Mouse (Mus musculus) heart, embryonic 16.5 days (tissue): ENCODE measurements around the gene Cfi. TPM values are rescaled to one million over a fixed set of nuclear protein-coding genes. Genes with fewer than 3 reads are reported as not detected.

ENCODE experiments used
- ATAC-seq: fragments of 200-750 bp; cut with Nextera tagmentation; replicated peaks from 2 replicates; pipeline ENCODE4 v1.8.0; 2017; ENCODE audit warnings: moderate number of reproducible peaks; ENCODE audit not compliant: insufficient read depth, low FRiP score; ENCODE audit errors: extremely low read depth
- H3K27ac ChIP-seq: fragments of 300-500 bp; sonication (generic); 2 replicates; pipeline ENCODE4 v1.5.1; 2014; ENCODE audit warnings: mild to moderate bottlenecking, low read length, control low read depth, moderate library complexity
- H3K27me3 ChIP-seq: fragments of 300-500 bp; sonication (generic); 2 replicates; pipeline ENCODE4 v1.6.1; 2014; ENCODE audit warnings: low read length, mixed read lengths; ENCODE audit not compliant: control insufficient read depth, insufficient read depth
- H3K36me3 ChIP-seq: fragments of 300-500 bp; sonication (generic); 2 replicates; pipeline ENCODE4 v1.6.1; 2014; ENCODE audit not compliant: control insufficient read depth, insufficient read depth
- H3K4me1 ChIP-seq: fragments of 300-500 bp; sonication (generic); 2 replicates; pipeline ENCODE4 v1.6.1; 2014; ENCODE audit warnings: low read length, mixed read lengths; ENCODE audit not compliant: control insufficient read depth, insufficient read depth
- H3K4me2 ChIP-seq: fragments of 300-500 bp; sonication (generic); 2 replicates; pipeline ENCODE4 v1.6.1; 2014; ENCODE audit warnings: low read depth, mild to moderate bottlenecking, control low read depth, low read length
- H3K4me3 ChIP-seq: fragments of 300-500 bp; sonication (generic); 2 replicates; pipeline ENCODE4 v1.5.1; 2014; ENCODE audit warnings: mild to moderate bottlenecking, control low read depth, low read length
- H3K9ac ChIP-seq: fragments of 300-500 bp; sonication (generic); 2 replicates; pipeline ENCODE4 v1.6.1; 2014; ENCODE audit warnings: low read length, control low read depth
- H3K9me3 ChIP-seq: fragments of 300-500 bp; sonication (generic); replicated peaks from 2 replicates; pipeline ENCODE4 v1.6.1; 2016; ENCODE audit warnings: low read length; ENCODE audit not compliant: control insufficient read depth
- WGBS: fragments of 180-500 bp; shearing (Covaris S2); extraction: QIAGEN DNeasy Blood & Tissue Kit; methylation state at CpG from one replicate; pipeline ENCODE4 v1.1.7; 2014; 5-methylcytosine and 5-hydroxymethylcytosine counted together
- polyA plus RNA-seq: library from polyadenylated mRNA; unstranded; fragments of >200 nt; fragmentation: Nextera tagmentation; extraction: Ambion mirVana; gene quantifications from 2 replicates; pipeline ENCODE4 v1.2.1, GENCODE M21; 2015

Gene Cfi
- polyA plus RNA-seq, 1 experiment from 2014 or later: 2.5 TPM

DNA sequence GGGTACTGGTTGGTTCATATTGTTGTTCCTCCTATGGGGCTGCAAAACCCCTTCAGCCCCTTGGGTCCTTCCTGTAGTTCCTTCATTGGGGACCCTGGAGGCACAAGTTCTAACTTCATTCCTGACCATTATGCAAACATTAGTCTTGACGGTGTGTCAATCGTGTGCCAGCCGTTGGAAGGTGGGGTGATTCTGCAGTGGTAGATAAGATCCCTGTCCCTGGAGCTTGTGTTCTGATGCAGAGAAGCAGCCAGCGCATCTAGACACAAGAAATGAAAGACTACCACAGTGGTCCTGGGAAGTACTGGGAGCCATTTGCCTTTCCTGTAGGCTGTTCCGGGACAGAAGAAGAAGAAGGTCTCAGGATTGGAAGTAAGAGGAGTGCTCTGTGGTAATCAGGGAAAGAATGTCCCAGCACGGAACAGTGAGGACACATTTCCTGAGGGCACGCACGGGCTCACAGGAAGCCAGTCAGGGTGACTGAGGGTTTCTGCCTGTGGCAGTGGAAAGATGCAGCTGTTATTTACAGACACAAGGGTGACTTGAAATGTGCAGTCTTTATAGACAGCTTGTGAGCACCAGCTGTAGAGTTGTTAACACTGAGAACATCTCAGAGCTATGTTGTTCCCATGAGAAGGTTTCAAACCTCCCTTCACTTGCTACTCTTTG, 45.4 kb downstream of the Cfi start:
- WGBS: 54% methylated on average over 8 of the region's 8 CpGs
- Histone ChIP-seq H3K9ac (no peak overlapping the region), H3K27ac (no peak overlapping the region)

DNA sequence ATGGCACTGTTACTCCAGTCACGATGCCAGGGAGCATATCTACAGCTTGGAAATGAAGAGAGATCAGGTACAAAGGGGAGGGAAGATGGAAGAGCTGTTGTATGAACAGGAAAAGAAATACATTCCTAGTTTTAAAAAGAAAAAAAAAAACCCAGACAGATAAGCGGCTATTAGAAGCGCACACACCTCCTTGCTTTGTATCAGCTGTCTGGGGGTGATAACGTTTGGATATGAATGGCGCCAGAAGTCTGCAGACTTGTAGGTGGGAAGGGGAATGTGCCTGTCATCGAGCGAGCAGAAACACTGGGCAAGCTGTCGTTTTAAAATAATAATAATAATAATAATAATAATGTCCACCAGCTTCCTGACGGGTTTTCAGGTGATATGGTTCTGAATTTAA, 49.9 kb downstream of the Cfi start:
- no peak overlapping the region for H3K4me3 ChIP-seq
- H3K27ac ChIP-seq: no peak overlapping the region
- H3K27me3 ChIP-seq: no peaks in the 10 kb centered on the region
- H3K4me2 ChIP-seq: no peak overlapping the region
- no peak for ATAC-seq
- H3K4me1 ChIP-seq: peaks cover 4% of the 10 kb centered on the region
- H3K9me3 ChIP-seq: no peaks in the 10 kb centered on the region
- H3K9ac ChIP-seq: no peak overlapping the region
- WGBS: 38% methylated on average over 9 of the region's 9 CpGs
- H3K36me3 ChIP-seq: 0 out of 2 replicates have a peak, but pooled peaks cover 2% of the 10 kb centered on the region

More for the DNA sequence above, 45.4 kb downstream of the Cfi start:
- no peak for ATAC-seq
- no peaks in the 10 kb centered on the region for H3K9me3 ChIP-seq
- no peaks in the 10 kb centered on the region for H3K27me3 ChIP-seq
- no peaks in the 10 kb centered on the region for H3K36me3 ChIP-seq
- H3K4me3 ChIP-seq: no peak overlapping the region
- peaks cover 13% of the 10 kb centered on the region for H3K4me1 ChIP-seq
- H3K4me2 ChIP-seq: no peak overlapping the region

DNA sequence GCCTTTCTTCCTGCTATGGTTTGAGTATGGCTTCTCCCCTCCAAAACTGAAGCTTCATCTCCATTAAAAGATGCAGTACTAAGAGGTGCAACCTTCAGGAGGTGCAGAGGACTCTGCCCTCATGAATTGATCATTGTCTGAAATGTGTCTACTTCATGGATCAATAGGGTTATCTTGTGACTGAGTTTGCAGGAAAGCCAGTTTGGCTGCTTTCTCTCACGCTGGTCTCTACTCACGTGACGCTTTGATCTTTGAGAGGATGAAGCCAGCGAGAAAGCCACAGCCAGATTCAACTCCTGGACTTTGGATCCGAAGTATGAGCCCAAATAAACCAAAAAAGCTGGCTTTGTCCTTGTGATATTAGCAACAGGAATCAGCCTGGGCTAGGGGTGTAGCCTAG, 50.7 kb downstream of the Cfi start:
- H3K36me3 ChIP-seq: peaks cover 7% of the 10 kb centered on the region; the same call in 1 of the 2 replicates
- ATAC-seq: no peak
- H3K4me3 ChIP-seq: no peak overlapping the region
- no peak overlapping the region for H3K27ac ChIP-seq
- no peak overlapping the region for H3K4me2 ChIP-seq
- WGBS: 73% methylated on average over 5 of the region's 5 CpGs
- no peak overlapping the region for H3K9ac ChIP-seq
- H3K4me1 ChIP-seq: peaks cover 4% of the 10 kb centered on the region
- H3K9me3 ChIP-seq: no peaks in the 10 kb centered on the region
- H3K27me3 ChIP-seq: no peaks in the 10 kb centered on the region

DNA sequence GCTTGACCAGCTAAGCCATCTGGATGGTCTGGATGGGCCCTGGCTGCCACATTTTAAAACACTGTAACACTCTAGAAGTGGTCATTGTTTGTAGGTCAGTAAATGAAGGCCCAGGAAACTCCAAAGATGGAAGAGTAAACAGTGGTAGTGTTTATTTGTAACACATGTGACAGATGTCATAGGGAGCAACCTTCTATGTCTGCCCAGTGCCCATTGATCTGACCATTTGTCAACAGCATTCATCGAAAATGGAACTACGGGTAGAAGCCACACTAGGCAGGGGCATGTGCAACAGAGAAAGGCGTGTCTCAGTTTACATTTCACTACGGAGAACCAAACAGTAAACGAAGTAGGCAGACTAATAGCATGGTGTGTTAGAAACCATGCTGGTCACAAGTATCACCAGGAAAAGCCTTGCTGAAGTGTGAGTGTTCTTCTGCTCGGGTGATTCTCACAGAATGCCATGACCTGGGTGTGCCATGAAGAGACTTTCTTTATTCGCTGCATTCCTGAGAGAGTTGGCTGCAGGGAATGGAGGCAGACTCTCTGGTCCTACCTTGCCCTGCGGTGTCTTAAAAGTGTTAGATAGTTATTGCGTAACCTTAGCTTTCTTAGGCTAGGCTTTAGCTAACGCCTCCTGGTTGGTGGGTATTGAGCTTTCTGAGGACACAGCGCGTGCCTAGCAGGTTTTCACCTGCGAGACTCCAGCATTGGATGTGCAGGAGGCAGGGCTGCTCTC, 52.3 kb downstream of the Cfi start:
- H3K9me3 ChIP-seq: no peaks in the 10 kb centered on the region
- H3K4me2 ChIP-seq: no peak overlapping the region
- no peak for ATAC-seq
- no peaks in the 10 kb centered on the region for H3K27me3 ChIP-seq
- peaks cover 4% of the 10 kb centered on the region for H3K4me1 ChIP-seq
- 82% methylated on average over 13 of the region's 13 CpGs for WGBS
- H3K27ac ChIP-seq: no peak overlapping the region
- H3K36me3 ChIP-seq: peaks cover 11% of the 10 kb centered on the region
- H3K4me3 ChIP-seq: no peak overlapping the region
- no peak overlapping the region for H3K9ac ChIP-seq

DNA sequence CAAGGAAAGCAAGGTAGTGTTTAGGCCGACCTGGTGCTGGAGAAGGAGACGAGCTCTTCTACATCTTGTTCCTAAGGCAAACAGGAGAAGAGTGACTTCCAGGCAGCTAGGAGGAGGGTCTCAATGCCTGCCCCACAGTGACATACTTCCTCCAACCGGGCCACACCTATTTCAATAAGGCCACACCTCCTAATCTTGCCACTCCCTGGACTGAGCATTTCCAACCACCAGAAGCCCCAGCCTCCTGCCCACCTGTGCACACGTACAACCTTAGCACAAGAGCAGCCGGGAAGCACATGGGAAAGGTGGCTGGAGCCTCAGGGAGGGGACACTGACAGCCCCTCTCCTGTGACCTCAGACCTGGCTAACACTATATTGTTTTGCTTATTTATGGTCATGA, 56.3 kb downstream of the Cfi start:
- Histone ChIP-seq H3K9ac (no peak overlapping the region), H3K36me3 (peaks cover 15% of the 10 kb centered on the region), H3K4me1 (no peaks in the 10 kb centered on the region), H3K4me3 (no peak overlapping the region), H3K4me2 (no peak overlapping the region), H3K27me3 (no peaks in the 10 kb centered on the region), H3K9me3 (no peaks in the 10 kb centered on the region), H3K27ac (no peak overlapping the region)
- WGBS: 78% methylated on average over 5 of the region's 5 CpGs
- ATAC-seq: no peak

DNA sequence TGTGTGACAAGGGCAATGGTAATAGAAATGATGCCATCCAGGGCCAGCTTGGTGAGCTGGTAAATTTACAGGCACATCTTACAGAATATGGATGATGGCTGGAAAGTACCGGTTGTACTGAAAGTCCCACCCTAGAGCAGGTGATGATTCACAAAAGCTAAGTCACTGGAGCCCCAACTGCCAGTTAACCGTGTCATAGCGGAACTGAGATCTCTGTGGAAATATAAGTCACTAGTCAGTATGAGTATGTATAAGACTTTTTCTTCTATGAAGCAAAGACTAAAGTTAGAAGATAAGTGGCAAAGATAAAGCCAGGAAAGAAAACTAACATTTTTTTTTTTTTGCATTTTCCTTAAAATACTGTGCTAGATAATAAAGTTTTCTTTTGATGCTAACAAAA, 57.5 kb downstream of the Cfi start:
- H3K4me1 ChIP-seq: no peaks in the 10 kb centered on the region
- no peak overlapping the region for H3K4me2 ChIP-seq
- H3K9me3 ChIP-seq: no peaks in the 10 kb centered on the region
- no peak overlapping the region for H3K4me3 ChIP-seq
- H3K9ac ChIP-seq: no peak overlapping the region
- ATAC-seq: no peak
- no peaks in the 10 kb centered on the region for H3K27me3 ChIP-seq
- H3K27ac ChIP-seq: no peak overlapping the region
- 90% methylated on average over 3 of the region's 3 CpGs for WGBS
- H3K36me3 ChIP-seq: peaks cover 15% of the 10 kb centered on the region

DNA sequence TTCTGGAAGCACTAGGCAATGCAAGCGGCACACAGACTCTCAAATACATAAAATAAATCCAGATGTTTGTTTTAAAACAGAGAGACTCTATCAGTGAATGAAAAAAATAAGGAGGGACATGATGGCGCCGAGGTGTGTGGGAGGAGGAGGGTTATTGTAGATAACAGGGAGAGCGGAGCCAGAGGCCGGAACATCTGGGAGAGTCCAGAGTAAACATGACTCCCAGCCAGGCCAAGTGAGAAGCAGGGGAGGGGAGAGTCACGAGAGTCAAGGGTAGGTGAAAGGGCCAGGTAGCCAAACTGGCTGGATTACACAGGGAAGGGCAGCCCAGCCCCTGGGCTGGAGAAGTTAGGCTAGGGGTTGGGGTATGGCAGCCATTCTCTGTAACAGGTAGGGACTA, 60.9 kb downstream of the Cfi start:
- no peaks in the 10 kb centered on the region for H3K9me3 ChIP-seq
- no peak overlapping the region for H3K27ac ChIP-seq
- no peaks in the 10 kb centered on the region for H3K27me3 ChIP-seq
- H3K36me3 ChIP-seq: peaks cover 10% of the 10 kb centered on the region; the same call in 1 of the 2 replicates
- H3K4me3 ChIP-seq: no peak overlapping the region
- no peak for ATAC-seq
- WGBS: 43% methylated on average over 6 of the region's 6 CpGs
- H3K4me1 ChIP-seq: no peaks in the 10 kb centered on the region
- no peak overlapping the region for H3K4me2 ChIP-seq
- no peak overlapping the region for H3K9ac ChIP-seq

DNA sequence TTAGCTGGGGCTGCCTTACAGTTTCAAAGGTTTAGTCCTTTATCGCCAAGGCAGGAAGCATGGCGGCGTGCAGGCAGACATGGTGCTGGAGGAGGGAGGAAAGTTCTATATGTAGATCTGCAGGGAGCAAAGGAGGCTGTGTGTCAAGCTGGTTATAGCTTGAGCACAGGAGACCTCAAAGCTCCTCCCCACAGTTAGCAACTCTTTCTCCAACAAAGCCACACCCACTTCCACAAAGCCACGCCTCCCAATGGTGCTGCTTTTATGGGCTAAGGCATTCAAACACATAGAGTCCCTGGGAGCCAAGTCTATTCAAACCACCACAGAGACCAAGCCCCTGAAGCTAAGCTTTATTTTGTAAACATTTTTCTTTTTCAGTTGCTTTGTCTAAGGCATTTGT, 63.2 kb downstream of the Cfi start:
- Histone ChIP-seq H3K9ac (no peak overlapping the region), H3K27ac (no peak overlapping the region), H3K4me3 (no peak overlapping the region), H3K4me1 (peaks cover 12% of the 10 kb centered on the region), H3K4me2 (no peak overlapping the region), H3K36me3 (0 out of 2 replicates have a peak, but pooled peaks cover 2% of the 10 kb centered on the region), H3K27me3 (no peaks in the 10 kb centered on the region), H3K9me3 (no peaks in the 10 kb centered on the region)
- ATAC-seq: no peak
- WGBS: 63% methylated on average over 4 of the region's 4 CpGs

DNA sequence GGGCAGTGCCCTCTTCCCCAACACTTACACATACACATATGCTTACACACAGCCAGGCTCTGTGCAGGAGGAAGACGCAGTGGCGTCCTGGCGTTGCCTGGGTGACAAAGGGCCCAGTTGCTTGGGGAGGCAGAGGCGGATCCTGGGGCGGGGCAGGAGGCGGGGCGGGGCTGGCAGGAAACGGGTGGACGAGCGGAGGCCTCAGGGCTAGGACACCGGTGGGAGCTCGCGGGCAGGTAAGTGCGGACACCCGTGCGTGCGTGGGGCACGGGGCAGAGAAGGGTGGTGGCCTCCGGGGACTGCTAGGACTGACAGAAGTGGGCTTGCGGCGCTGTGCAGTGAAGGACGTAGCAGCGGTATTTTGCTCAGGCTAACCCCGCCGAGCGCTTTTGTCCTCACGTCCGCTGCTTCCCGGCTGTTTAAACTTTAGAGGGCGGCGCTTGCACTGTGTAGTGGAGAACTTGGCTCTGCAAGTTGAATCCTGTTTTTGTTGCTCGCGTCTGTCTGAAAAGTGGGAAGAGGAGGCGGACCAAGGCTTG, 65.7 kb downstream of the Cfi start, which contains the start of gene Casp6:
Gene Casp6, plus strand, starts transcription at position 155 of the 539 bp plus-strand sequence.
- H3K4me2 ChIP-seq: peak within 1 kb of the TSS; percentile 87
- H3K27me3 ChIP-seq: no peaks in the 10 kb centered on the region
- peaks cover 8% of the 10 kb centered on the region for H3K36me3 ChIP-seq
- H3K9me3 ChIP-seq: no peaks in the 10 kb centered on the region
- H3K4me1 ChIP-seq: peaks cover 12% of the 10 kb centered on the region
- H3K9ac ChIP-seq: peak within 1 kb of the TSS; percentile 80
- ATAC-seq: peak; percentile 93
- peak within 1 kb of the TSS; percentile 67 for H3K4me3 ChIP-seq
- peak within 1 kb of the TSS; percentile 81 for H3K27ac ChIP-seq
- under 1% methylated on average over 34 of the region's 34 CpGs for WGBS
